Mouse (Mus musculus) embryo, embryonic 10 days (tissue): ENCODE results near the gene Gm13871.
"Not testable (repeated sequence)": the region's sequence is repeated elsewhere in the genome, so short reads cannot be mapped to it uniquely, and the experiment has no call there.

Experiments used
- DNase-seq: peaks from one replicate; pipeline ENCODE4 v3.0.0-alpha.2; 2015; ENCODE audit warnings: low spot score

Gene Gm13871

DNA sequence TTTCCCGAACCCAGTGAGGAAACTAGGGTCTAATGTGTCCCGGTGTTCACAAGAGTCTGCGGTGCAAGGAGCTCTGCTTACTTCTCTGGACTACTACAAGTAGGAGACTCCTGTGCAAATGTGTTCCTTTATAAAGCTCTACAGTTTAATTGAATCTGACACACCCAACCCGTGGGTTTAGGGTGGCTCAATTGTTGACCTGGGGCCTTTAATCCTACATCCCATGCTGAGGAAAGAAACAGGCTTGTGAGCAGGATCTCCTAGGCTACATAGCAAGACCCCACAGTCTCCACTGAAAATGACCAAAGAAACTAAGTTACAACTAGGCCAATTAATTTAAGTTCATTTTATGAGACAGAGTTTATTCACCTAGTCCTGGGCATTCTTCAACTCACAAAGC is at the start of gene Gm13871:
Gene Gm13871, minus strand, starts transcription at position 101 of the 400 bp plus-strand sequence.
- DNase-seq = not testable (repeated sequence)

DNA sequence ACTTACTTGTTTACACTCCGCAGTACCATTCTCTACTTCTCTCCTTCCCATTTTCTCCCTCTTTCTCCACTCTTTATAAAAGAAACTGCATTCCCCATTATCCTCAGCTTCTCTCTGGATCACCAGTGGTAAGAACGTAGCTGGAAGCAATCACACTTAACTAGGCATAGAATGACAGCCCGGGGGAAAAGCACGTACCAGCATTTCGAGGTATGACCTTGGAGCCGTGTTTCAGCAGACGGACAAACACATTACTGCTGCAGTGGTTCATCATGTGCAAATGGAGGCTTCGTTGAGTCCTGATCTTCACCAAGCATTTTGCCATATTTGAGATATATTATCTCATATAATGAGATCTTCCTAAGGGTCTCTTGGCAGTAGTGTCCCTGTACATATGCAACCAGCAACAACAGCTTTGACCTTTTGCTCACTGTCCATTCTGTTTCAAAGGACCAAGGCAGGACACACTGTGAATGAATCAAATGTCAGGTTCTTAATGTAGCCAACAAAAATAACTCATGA is 44.7 kb upstream of the Gm13871 start, which contains the start of gene 2310002L09Rik:
Gene 2310002L09Rik, minus strand, starts transcription at position 472 of the 522 bp plus-strand sequence.
- DNase-seq = no peak

DNA sequence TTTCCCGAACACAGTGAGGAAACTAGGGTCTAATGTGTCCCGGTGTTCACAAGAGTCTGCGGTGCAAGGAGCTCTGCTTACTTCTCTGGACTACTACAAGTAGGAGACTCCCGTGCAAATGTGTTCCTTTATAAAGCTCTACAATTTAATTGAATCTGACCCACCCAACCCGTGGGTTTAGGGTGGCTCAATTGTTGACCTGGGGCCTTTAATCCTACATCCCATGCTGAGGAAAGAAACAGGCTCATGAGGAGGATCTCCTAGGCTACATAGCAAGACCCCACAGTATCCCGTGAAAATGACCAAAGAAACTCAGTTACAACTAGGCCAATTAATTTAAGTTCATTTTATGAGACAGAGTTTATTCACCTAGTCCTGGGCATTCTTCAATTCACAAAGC is 14.9 kb upstream of the Gm13871 start, which contains the start of gene Gm11756:
Gene Gm11756, minus strand, starts transcription at position 101 of the 400 bp plus-strand sequence.
- DNase-seq = not testable (repeated sequence)

DNA sequence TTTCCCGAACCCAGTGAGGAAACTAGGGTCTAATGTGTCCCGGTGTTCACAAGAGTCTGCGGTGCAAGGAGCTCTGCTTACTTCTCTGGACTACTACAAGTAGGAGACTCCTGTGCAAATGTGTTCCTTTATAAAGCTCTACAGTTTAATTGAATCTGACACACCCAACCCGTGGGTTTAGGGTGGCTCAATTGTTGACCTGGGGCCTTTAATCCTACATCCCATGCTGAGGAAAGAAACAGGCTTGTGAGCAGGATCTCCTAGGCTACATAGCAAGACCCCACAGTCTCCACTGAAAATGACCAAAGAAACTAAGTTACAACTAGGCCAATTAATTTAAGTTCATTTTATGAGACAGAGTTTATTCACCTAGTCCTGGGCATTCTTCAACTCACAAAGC is 14.7 kb downstream of the Gm13871 start, which contains the start of gene Gm11757:
Gene Gm11757, minus strand, starts transcription at position 101 of the 400 bp plus-strand sequence.
- not testable (repeated sequence) for DNase-seq

DNA sequence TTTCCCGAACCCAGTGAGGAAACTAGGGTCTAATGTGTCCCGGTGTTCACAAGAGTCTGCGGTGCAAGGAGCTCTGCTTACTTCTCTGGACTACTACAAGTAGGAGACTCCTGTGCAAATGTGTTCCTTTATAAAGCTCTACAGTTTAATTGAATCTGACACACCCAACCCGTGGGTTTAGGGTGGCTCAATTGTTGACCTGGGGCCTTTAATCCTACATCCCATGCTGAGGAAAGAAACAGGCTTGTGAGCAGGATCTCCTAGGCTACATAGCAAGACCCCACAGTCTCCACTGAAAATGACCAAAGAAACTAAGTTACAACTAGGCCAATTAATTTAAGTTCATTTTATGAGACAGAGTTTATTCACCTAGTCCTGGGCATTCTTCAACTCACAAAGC is 29.6 kb downstream of the Gm13871 start, which contains the start of gene Gm11758:
Gene Gm11758, minus strand, starts transcription at position 101 of the 400 bp plus-strand sequence.
- not testable (repeated sequence) for DNase-seq
